Mouse (Mus musculus) megakaryocyte, embryonic 14.5 days (primary cell): Measurements from ENCODE around the gene Plpp6.
"Not testable (repeated sequence)": the region's sequence is repeated elsewhere in the genome, so short reads cannot be mapped to it uniquely, and the experiment has no call there.

Experiments used
- FLI1 ChIP-seq: IDR thresholded peaks from 2 replicates; pipeline ENCODE4 v1.6.1; 2012; ENCODE audit warnings: low read length, inconsistent platforms, mixed read lengths
- GATA1 ChIP-seq: IDR thresholded peaks from 3 replicates; pipeline ENCODE4 v1.6.1; 2012; ENCODE audit warnings: mixed read lengths, low read length, inconsistent platforms, borderline replicate concordance

- not testable (repeated sequence) for TF ChIP-seq FLI1, GATA1
These were observed 36.6 kb downstream of the Plpp6 start for GRCm38 (mm10) chr19:29000321-29000720.
